Mouse (Mus musculus) kidney, embryonic 16.5 days (tissue): ENCODE results near the gene Vps25. TPM values are rescaled to one million over a fixed set of nuclear protein-coding genes. Genes with fewer than 3 reads are reported as not detected.
A peak's percentile ranks its signal among the peaks of the same experiment; 100 is the strongest.

Source experiments
- ATAC-seq: fragments of 200-750 bp; cut with Nextera tagmentation; 2 replicates; pipeline ENCODE4 v1.8.0; 2017; ENCODE audit warnings: moderate TSS enrichment; ENCODE audit not compliant: low FRiP score, low TSS enrichment
- H3K27ac ChIP-seq: fragments of 300-500 bp; sonication (generic); 2 replicates; pipeline ENCODE4 v1.5.1; 2014; ENCODE audit warnings: low read length
- H3K27me3 ChIP-seq: fragments of 300-500 bp; sonication (generic); 2 replicates; pipeline ENCODE4 v1.6.1; 2014; ENCODE audit warnings: low read length, control low read depth, mixed read lengths; ENCODE audit not compliant: insufficient read depth
- H3K36me3 ChIP-seq: fragments of 300-500 bp; sonication (generic); 2 replicates; pipeline ENCODE4 v1.6.1; 2014; ENCODE audit warnings: low read length, control low read depth, mixed read lengths; ENCODE audit not compliant: insufficient read depth
- H3K4me1 ChIP-seq: fragments of 300-500 bp; sonication (generic); 2 replicates; pipeline ENCODE4 v1.6.1; 2014; ENCODE audit warnings: low read length, control low read depth, mixed read lengths; ENCODE audit not compliant: insufficient read depth
- H3K4me2 ChIP-seq: fragments of 300-500 bp; sonication (generic); replicated peaks from 2 replicates; pipeline ENCODE4 v1.6.1; 2014; ENCODE audit warnings: low read depth, low read length
- H3K4me3 ChIP-seq: fragments of 300-500 bp; sonication (generic); 2 replicates; pipeline ENCODE4 v1.5.1; 2014; ENCODE audit warnings: mild to moderate bottlenecking, low read length
- H3K9ac ChIP-seq: fragments of 300-500 bp; sonication (generic); replicated peaks from 2 replicates; pipeline ENCODE4 v1.6.1; 2014; ENCODE audit warnings: low read length
- H3K9me3 ChIP-seq: fragments of 300-500 bp; sonication (generic); 2 replicates; pipeline ENCODE4 v1.6.1; 2016; ENCODE audit warnings: low read length, control low read depth
- WGBS: fragments of 180-500 bp; shearing (Covaris S2); extraction: QIAGEN DNeasy Blood & Tissue Kit; methylation state at CpG from one replicate; pipeline ENCODE4 v1.1.7; 2014; 5-methylcytosine and 5-hydroxymethylcytosine counted together
- polyA plus RNA-seq: library from polyadenylated mRNA; unstranded; fragments of >200 nt; fragmentation: Nextera tagmentation; extraction: Ambion mirVana; gene quantifications from 2 replicates; pipeline ENCODE4 v1.2.1, GENCODE M21; 2015

Vps25 gene
- polyA plus RNA-seq, 1 experiment from 2014 or later: 154 TPM

GRCm38 (mm10) chr11:101238071-101238647 lies 15.3 kb upstream of the Vps25 start:
- no peak overlapping the region for H3K4me3 ChIP-seq
- no peaks in the 10 kb centered on the region for H3K9me3 ChIP-seq
- no peak overlapping the region for H3K4me2 ChIP-seq
- H3K9ac ChIP-seq: no peak overlapping the region
- no peaks in the 10 kb centered on the region for H3K36me3 ChIP-seq
- ATAC-seq: peak; percentile 54; the same call in 1 of the 2 replicates
- WGBS: 39% methylated on average over 5 of the region's 5 CpGs
- H3K27ac ChIP-seq: peak overlapping the region; percentile 60; the same call in 1 of the 2 replicates
- peaks cover 4% of the 10 kb centered on the region; the same call in 1 of the 2 replicates for H3K4me1 ChIP-seq
- no peaks in the 10 kb centered on the region for H3K27me3 ChIP-seq

- WGBS: 15% methylated on average over 4 of the region's 4 CpGs
- no peaks in the 10 kb centered on the region for H3K27me3 ChIP-seq
- no peak for ATAC-seq
- peak overlapping the region; percentile 80; the same call in 1 of the 2 replicates for H3K4me3 ChIP-seq
- H3K4me1 ChIP-seq: peaks cover 39% of the 10 kb centered on the region
- peak overlapping the region; percentile 53 for H3K9ac ChIP-seq
- H3K27ac ChIP-seq: peak overlapping the region; percentile 91
- no peaks in the 10 kb centered on the region for H3K36me3 ChIP-seq
- peak overlapping the region; percentile 95 for H3K4me2 ChIP-seq
- no peaks in the 10 kb centered on the region for H3K9me3 ChIP-seq
These were observed 8.4 kb upstream of the Vps25 start for GRCm38 (mm10) chr11:101245071-101245470.

- Histone ChIP-seq H3K36me3 (no peaks in the 10 kb centered on the region), H3K9ac (peak within 1 kb of the TSS; percentile 93), H3K4me3 (peak within 1 kb of the TSS; percentile 80), H3K4me1 (peaks cover 39% of the 10 kb centered on the region), H3K4me2 (peak within 1 kb of the TSS; percentile 95), H3K27me3 (no peaks in the 10 kb centered on the region), H3K27ac (peak within 1 kb of the TSS; percentile 91), H3K9me3 (no peaks in the 10 kb centered on the region)
- under 1% methylated on average over 46 of the region's 63 CpGs for WGBS
- peak; percentile 75 for ATAC-seq
These were observed 7.4 kb upstream of the Vps25 start, which contains the start of gene Ramp2 for GRCm38 (mm10) chr11:101245855-101246701. Gene Ramp2 (plus strand): TSS chr11:101246028.

GRCm38 (mm10) chr11:101246702-101247012 lies 6.8 kb upstream of the Vps25 start:
- Histone ChIP-seq H3K36me3 (no peaks in the 10 kb centered on the region), H3K27me3 (no peaks in the 10 kb centered on the region), H3K4me1 (peaks cover 41% of the 10 kb centered on the region), H3K27ac (peak overlapping the region; percentile 91), H3K4me3 (peak overlapping the region; percentile 80), H3K4me2 (peak overlapping the region; percentile 95), H3K9ac (peak overlapping the region; percentile 93), H3K9me3 (no peaks in the 10 kb centered on the region)
- 6% methylated on average over 7 of the region's 7 CpGs for WGBS
- ATAC-seq: no peak; the same call in 1 of the 2 replicates

DNA sequence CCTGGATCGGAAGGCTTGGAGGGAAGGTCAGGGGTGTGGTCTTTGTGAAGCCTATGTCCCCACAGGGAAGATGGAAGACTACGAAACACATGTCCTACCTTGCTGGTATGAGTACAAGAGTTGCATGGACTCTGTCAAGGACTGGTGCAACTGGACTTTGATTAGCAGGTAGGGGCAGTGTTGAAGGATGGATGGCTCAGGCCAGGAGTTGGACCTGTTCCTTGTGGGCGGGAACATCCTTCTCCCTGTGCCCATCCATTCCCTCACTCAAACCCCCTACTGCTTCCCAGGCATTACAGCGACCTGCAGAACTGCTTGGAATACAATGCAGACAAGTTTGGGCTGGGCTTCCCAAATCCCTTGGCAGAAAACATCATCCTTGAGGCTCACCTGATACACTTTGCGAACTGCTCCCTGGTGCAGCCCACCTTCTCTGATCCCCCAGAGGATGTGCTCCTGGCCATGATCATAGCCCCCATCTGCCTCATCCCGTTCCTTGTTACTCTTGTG lies 5.9 kb upstream of the Vps25 start:
- H3K36me3 ChIP-seq: no peaks in the 10 kb centered on the region
- peak overlapping the region; percentile 80 for H3K4me3 ChIP-seq
- peak overlapping the region; percentile 93 for H3K9ac ChIP-seq
- WGBS: 85% methylated on average over 6 of the region's 6 CpGs
- ATAC-seq: no peak
- peaks cover 46% of the 10 kb centered on the region for H3K4me1 ChIP-seq
- H3K4me2 ChIP-seq: peak overlapping the region; percentile 95
- H3K27me3 ChIP-seq: no peaks in the 10 kb centered on the region
- peak overlapping the region; percentile 91 for H3K27ac ChIP-seq
- no peaks in the 10 kb centered on the region for H3K9me3 ChIP-seq

GRCm38 (mm10) chr11:101248258-101248994 lies 5.1 kb upstream of the Vps25 start:
- H3K9me3 ChIP-seq: no peaks in the 10 kb centered on the region
- 19% methylated on average over 14 of the region's 14 CpGs for WGBS
- H3K27me3 ChIP-seq: no peaks in the 10 kb centered on the region
- H3K4me1 ChIP-seq: peaks cover 51% of the 10 kb centered on the region
- H3K36me3 ChIP-seq: no peaks in the 10 kb centered on the region
- H3K4me2 ChIP-seq: peak overlapping the region; percentile 95
- H3K4me3 ChIP-seq: peak overlapping the region; percentile 80; the same call in 1 of the 2 replicates
- ATAC-seq: peak; percentile 16
- peak overlapping the region; percentile 91 for H3K27ac ChIP-seq
- H3K9ac ChIP-seq: peak overlapping the region; percentile 37; the same call in 1 of the 2 replicates

- no peak for ATAC-seq
- H3K4me1 ChIP-seq: peaks cover 42% of the 10 kb centered on the region
- no peak overlapping the region for H3K9ac ChIP-seq
- H3K27ac ChIP-seq: peak overlapping the region; percentile 79
- no peaks in the 10 kb centered on the region for H3K9me3 ChIP-seq
- no peak overlapping the region for H3K4me2 ChIP-seq
- H3K27me3 ChIP-seq: no peaks in the 10 kb centered on the region
- no peak overlapping the region for H3K4me3 ChIP-seq
- 57% methylated on average over 2 of the region's 2 CpGs for WGBS
- peaks cover 4% of the 10 kb centered on the region; the same call in 1 of the 2 replicates for H3K36me3 ChIP-seq
These were observed 2.5 kb upstream of the Vps25 start for GRCm38 (mm10) chr11:101251031-101251430.

DNA sequence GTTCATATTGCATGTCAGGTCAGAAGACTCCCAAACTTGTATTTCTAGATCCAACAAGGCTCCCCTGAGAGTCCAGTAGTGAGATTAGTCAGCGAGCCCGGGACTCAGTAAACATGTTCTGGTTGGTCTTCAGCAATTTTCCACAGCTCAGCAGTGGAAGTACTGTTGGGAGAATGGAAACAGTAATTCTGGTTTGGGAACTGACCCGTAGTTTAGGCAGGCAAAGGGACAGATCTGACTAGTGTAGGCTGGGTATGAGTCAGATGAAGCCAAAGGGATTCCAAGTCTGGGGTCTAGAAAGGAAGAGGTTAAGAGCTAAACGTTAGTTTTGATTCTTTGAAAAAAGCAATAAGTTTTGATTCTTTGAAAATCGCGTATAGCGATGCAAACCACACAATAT lies 566 bp upstream of the Vps25 start:
- ATAC-seq: no peak

More for the DNA sequence above, 566 bp upstream of the Vps25 start:
- Histone ChIP-seq H3K27me3 (no peaks in the 10 kb centered on the region), H3K4me3 (peak overlapping the region; percentile 96), H3K36me3 (peaks cover 10% of the 10 kb centered on the region), H3K9me3 (no peaks in the 10 kb centered on the region), H3K9ac (peak overlapping the region; percentile 96), H3K4me2 (peak overlapping the region; percentile 95), H3K4me1 (peaks cover 31% of the 10 kb centered on the region), H3K27ac (peak overlapping the region; percentile 96)
- 8% methylated on average over 7 of the region's 7 CpGs for WGBS
